Mouse (Mus musculus) bone marrow, adult 2 months (tissue): ENCODE data around the gene Gorasp1. TPM values are rescaled to one million over a fixed set of nuclear protein-coding genes. Genes with fewer than 3 reads are reported as not detected.

Experiments
- H3K27ac ChIP-seq: fragments of 200-500 bp; 2 replicates; pipeline ENCODE4 v1.5.1; 2012; ENCODE audit warnings: low read depth, mild to moderate bottlenecking, control low read depth, inconsistent platforms, low read length; ENCODE audit not compliant: control insufficient read depth, poor library complexity, insufficient read depth
- H3K4me1 ChIP-seq: fragments of 200-500 bp; 2 replicates; pipeline ENCODE4 v1.6.1; 2011; ENCODE audit warnings: low read length; ENCODE audit not compliant: control insufficient read depth, insufficient read depth
- H3K4me3 ChIP-seq: fragments of 200-500 bp; replicated peaks from 2 replicates; pipeline ENCODE3; 2011; ENCODE audit warnings: mild to moderate bottlenecking, low read depth, low read length, control low read depth; ENCODE audit not compliant: control insufficient read depth
- CTCF ChIP-seq: fragments of 200-500 bp; IDR thresholded peaks from 2 replicates; pipeline ENCODE4 v1.5.1; 2011; ENCODE audit warnings: low read length, control low read depth; ENCODE audit not compliant: control insufficient read depth, insufficient read depth
- POLR2A ChIP-seq: fragments of 200-500 bp; IDR thresholded peaks from 2 replicates; pipeline ENCODE4 v1.6.1; 2011; ENCODE audit warnings: low read depth, mild to moderate bottlenecking, control low read depth, low read length, borderline replicate concordance; ENCODE audit not compliant: control insufficient read depth
- WGBS: fragments of 180-500 bp; shearing (Covaris S2); methylation state at CpG from one replicate; pipeline ENCODE4 v1.1.7; 2018; 5-methylcytosine and 5-hydroxymethylcytosine counted together
- polyA plus RNA-seq: library from polyadenylated mRNA; stranded (reverse); fragments of >200 nt; gene quantifications from 2 replicates; pipeline ENCODE4 v1.2.4, GENCODE M21; 2011; ENCODE audit warnings: low replicate concordance; ENCODE audit not compliant: missing spikeins, insufficient read depth, insufficient read length

Gene Gorasp1
- polyA plus RNA-seq, 1 experiment = 4.6 TPM

DNA sequence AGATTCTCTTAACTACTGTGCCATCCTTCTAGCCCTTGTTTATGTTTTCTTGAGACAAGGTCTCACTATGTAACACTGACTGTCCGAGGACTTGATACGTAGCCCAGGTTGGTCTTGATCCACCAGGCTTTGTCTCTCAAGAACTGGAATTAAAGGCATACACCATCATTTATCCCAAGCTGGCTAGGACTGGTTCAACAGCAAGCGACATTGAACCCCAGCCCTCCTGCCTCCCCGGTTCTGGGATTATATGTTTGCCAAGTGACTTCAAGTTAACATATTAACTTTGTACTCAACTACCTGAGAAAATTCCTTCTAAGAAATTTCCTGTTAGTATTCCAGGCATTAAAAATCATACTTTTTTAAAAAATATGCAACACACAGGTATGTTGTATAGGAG lies 37.9 kb upstream of the Gorasp1 start:
- Histone ChIP-seq H3K4me1 (peaks cover 11% of the 10 kb centered on the region), H3K27ac (no peak overlapping the region), H3K4me3 (no peak overlapping the region)
- TF ChIP-seq POLR2A (no peak), CTCF (no peak)
- WGBS = 91% methylated on average over 4 of the region's 4 CpGs

DNA sequence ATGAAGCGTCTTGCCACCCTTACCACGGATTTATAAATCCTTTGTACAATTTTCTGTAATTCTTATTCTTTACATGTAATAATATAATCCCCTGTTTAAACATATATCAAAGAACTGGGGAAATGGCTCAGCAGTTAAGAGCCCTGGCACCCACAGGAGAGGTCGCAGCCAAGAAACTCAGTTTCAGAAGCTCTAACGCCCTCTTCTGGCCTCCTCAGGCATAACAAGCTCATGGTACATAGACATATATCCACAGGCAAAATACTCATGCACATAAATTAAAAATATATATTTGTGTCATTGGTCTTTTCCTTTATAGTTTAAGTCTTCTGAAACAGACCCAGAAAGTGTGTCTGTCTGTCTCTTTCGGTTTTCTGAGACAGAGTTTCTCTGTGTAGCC lies 37.2 kb upstream of the Gorasp1 start:
- 80% methylated on average over 5 of the region's 5 CpGs for WGBS
- Histone ChIP-seq H3K27ac (no peak overlapping the region), H3K4me1 (peaks cover 8% of the 10 kb centered on the region; the same call in 1 of the 2 replicates), H3K4me3 (no peak overlapping the region)
- TF ChIP-seq CTCF (0 out of 2 replicates have a peak, but pooled peaks have one; percentile 2), POLR2A (no peak)

DNA sequence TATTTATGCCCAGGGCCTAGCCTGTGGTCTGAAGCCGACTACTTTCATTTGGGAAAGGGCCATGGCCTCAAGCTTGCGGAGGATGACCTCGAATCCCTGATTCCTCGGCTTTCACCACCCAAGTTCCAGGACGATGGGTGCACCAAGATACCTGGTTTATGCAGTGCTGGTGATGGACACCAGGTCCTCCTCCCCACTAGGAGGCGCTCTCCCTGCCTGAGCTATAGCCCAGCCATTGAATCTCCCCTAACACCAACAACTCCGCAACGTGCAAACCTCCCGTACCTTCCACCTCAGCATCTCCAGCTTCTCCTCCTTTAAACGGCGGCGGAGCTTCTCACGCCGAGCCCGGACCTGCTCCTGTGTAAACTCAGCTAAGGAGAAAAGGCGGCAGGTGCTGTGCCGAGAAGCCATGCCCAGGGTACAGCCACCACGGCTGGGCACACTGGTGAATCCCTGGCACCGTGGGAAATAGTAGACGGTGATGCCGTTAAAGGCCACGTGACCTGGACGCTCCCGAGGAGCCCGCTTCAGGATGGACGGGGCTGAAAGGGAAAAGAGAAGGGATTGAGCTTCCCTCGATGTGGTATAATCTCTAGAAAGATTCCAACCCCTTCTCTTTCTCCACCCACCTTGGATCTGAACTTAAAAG lies 36.6 kb upstream of the Gorasp1 start:
- Histone ChIP-seq H3K27ac (no peak overlapping the region), H3K4me3 (no peak overlapping the region), H3K4me1 (peaks cover 7% of the 10 kb centered on the region; the same call in 1 of the 2 replicates)
- WGBS = 90% methylated on average over 27 of the region's 27 CpGs
- TF ChIP-seq CTCF = peak; percentile 79
- TF ChIP-seq POLR2A = no peak

DNA sequence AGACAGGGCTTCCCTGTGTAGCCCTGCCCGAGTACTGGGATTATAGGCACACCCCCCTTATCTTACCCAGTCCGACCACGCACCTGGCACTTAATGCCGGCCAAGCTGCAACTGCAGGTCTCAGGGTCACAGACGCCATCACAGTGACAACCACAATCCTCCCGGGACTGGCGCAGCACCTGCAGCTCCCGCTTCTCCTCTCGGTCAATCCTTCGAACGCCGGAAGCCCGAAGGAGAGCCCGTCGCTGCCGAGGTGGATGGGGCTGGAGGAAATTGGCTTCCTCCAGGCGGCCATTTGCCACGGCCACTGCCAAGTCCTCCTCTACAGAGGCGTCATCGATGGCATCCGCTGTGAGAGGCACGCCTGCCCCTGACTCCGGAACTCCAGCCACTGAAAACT lies 35.9 kb upstream of the Gorasp1 start:
- 86% methylated on average over 23 of the region's 23 CpGs for WGBS
- Histone ChIP-seq H3K27ac (no peak overlapping the region), H3K4me3 (no peak overlapping the region), H3K4me1 (peaks cover 3% of the 10 kb centered on the region; the same call in 1 of the 2 replicates)
- TF ChIP-seq CTCF (no peak), POLR2A (no peak)

DNA sequence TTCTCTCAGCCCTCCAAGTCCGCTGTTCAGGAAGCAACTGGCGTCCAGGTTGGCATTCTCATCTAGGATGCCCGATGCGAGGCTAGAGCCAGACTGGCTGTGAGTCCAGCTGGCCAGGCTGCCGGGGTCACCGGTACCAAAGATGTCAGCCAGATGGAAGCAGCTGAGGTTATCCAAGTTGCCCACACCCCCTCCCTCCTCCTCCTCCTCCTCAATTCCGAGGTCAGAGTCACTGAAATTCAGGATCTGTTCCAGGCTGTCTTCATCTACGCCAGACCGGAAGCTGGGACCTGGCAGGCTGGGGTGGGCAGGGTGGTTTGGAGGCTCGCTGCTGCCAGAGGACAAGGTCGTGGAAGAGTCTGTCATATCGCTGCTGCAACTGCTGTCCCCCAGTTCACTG lies 35.2 kb upstream of the Gorasp1 start:
- 86% methylated on average over 12 of the region's 12 CpGs for WGBS
- no peak overlapping the region for H3K27ac ChIP-seq
- H3K4me1 ChIP-seq = peaks cover 3% of the 10 kb centered on the region; the same call in 1 of the 2 replicates
- TF ChIP-seq CTCF (no peak), POLR2A (no peak)
- no peak overlapping the region for H3K4me3 ChIP-seq

DNA sequence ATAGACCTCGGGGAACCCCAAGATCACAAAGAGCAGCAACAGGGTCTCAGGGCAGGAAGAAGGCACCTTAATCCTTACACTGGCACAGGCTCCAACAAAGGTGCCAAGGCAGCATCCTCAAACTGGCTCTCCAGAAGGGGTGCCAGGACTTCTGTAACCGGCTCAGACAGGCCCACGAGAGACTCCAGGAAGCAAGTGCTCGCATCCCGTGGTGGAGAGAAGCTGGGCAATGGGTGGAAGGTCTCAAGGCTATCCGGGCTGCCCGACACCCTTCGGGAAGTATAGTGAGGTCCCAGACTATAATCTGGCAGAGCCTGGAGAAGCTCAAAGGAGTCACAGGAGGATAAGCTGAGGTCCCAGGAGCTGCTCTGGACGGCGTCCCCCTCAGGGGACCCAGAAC lies 34.8 kb upstream of the Gorasp1 start:
- peaks cover 2% of the 10 kb centered on the region; the same call in 1 of the 2 replicates for H3K4me1 ChIP-seq
- H3K4me3 ChIP-seq = no peak overlapping the region
- 84% methylated on average over 10 of the region's 10 CpGs for WGBS
- H3K27ac ChIP-seq = no peak overlapping the region
- TF ChIP-seq CTCF = no peak
- no peak for TF ChIP-seq POLR2A

DNA sequence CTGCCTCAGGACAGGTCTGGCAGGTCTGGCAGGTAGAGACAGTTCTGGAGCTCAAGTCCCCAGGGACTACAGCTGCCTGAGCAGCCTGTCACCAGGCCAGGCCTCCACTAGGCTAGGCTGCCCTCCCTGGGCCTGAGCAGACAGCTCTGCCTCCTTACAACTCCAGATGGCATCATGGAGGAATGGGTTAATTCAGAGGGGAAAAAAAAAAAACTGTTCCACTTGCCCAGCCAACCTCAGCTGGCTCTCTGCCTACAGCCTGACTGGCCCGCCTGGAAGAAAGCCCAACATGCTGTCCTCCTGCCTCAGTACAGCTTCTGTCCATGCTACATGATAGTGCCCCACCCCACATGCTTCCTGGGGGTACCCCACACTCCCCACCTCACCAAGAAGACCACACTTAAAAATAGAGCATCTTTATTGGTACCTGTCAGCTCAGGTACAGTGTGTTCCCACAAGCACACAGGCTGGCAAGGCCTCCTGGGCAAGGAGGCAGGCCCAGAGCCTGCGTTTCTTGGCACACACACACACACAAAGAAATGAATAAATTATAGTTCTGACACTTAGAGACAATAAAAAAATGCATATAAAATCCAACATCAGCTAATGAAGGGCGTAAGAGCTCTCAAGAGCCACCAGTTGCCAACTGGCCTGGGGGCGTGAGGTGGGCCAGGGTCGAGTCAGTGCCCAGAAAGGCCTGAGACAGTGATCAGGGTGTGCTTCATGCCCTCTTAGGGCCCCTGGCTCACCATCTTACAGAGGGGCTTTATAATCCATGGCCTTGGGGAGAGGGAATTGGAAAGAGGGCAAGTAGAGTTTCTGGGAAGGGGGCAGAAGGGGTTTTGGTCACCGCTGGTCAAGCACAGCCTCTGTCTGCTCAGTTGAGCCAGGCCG lies 33.6 kb upstream of the Gorasp1 start:
- H3K4me3 ChIP-seq = no peak overlapping the region
- WGBS = 69% methylated on average over 7 of the region's 7 CpGs
- no peak for TF ChIP-seq CTCF
- no peak for TF ChIP-seq POLR2A
- no peak overlapping the region; the same call in 1 of the 2 replicates for H3K27ac ChIP-seq
- H3K4me1 ChIP-seq = no peaks in the 10 kb centered on the region

DNA sequence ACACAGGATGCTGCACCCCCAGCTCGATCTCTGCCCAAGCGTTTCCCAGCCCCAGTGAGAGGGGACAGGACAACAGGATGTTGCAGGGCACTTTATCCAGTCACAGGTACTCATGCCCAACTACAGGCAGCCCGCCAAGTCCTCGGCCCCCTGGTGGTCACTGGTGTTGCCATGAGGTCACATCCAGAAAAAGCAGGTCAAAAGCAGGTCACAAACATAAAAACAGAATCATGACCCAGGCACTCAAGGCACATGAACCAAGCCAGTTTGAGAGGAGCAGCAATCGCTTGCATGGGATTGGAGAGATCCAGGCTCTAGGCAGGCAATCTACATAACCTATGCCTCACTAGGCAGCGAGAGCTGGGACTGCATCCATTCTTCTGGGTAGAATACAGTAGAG lies 32.9 kb upstream of the Gorasp1 start:
- peak; percentile 55; the same call in 1 of the 2 replicates for TF ChIP-seq CTCF
- TF ChIP-seq POLR2A = no peak
- Histone ChIP-seq H3K4me3 (no peak overlapping the region), H3K4me1 (no peaks in the 10 kb centered on the region), H3K27ac (no peak overlapping the region)
- WGBS = 51% methylated on average over 6 of the region's 6 CpGs

DNA sequence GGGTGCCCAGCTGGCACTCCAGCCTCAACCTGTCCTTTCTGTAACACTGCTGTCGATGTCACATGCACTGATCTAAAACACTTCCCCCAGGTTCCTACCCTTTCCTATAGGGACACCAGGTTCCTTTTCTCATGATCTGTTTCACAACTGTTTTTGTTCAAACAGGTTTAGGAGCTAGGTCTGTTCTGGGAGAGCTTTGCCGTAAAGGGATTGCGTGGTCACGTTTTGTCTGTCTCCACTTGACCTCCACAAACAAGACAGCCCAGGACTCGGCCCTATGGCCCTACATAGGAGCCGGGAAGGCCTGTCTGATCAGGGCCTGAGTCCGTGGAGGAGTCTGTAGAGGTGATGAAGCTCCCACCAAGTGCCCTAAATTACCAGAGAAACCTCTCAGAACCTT lies 32.4 kb upstream of the Gorasp1 start:
- 68% methylated on average over 7 of the region's 7 CpGs for WGBS
- Histone ChIP-seq H3K27ac (no peak overlapping the region), H3K4me1 (no peaks in the 10 kb centered on the region), H3K4me3 (no peak overlapping the region)
- TF ChIP-seq POLR2A = no peak
- TF ChIP-seq CTCF = no peak
